Mouse (Mus musculus) layer of hippocampus, adult 9-10 months (tissue): Measurements from ENCODE around the gene Gla.

Experiments
- DNase-seq: peaks from one replicate; pipeline ENCODE4 v3.0.0; 2022; ENCODE audit warnings: low spot score

The Gla gene

GRCm38 (mm10) chrX:134600659-134601379, at the start of gene Gla, which contains the start of gene Hnrnph2:
TSS of gene Gla (minus strand) at chrX:134601125.
TSS of gene Hnrnph2 (plus strand) at chrX:134601179.
- DNase-seq = peak; percentile 88

- DNase-seq = peak; percentile 66
These were observed 47.2 kb upstream of the Gla start for GRCm38 (mm10) chrX:134648031-134648692.

- DNase-seq = no peak
These were observed 46.5 kb upstream of the Gla start for GRCm38 (mm10) chrX:134647421-134647820.

- DNase-seq = no peak
These were observed 45.4 kb upstream of the Gla start for GRCm38 (mm10) chrX:134646338-134646737.

- DNase-seq = no peak
These were observed 40.3 kb upstream of the Gla start for GRCm38 (mm10) chrX:134641000-134641760.

DNA sequence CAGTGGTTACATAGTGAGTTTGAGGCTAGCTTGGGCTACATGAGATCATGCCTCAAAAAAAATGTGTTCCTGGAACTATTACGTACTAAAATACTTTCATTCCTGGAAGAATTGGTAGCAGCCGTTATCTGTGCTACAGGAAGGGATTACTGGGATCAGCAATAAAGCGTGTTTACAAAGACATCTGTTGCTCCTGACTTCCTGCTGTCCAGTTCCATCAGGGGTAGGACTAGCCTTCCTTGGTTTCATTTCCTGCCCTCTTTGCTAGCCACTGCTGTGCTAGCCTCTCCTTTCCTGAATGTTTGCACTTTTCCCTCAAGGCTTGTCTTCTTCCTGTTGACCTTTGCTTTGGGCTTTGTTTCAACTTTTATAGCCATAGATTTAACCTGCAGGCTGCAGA, 34.9 kb upstream of the Gla start:
- DNase-seq = no peak

- no peak for DNase-seq
These were observed 34.2 kb upstream of the Gla start for GRCm38 (mm10) chrX:134635111-134635510.

DNA sequence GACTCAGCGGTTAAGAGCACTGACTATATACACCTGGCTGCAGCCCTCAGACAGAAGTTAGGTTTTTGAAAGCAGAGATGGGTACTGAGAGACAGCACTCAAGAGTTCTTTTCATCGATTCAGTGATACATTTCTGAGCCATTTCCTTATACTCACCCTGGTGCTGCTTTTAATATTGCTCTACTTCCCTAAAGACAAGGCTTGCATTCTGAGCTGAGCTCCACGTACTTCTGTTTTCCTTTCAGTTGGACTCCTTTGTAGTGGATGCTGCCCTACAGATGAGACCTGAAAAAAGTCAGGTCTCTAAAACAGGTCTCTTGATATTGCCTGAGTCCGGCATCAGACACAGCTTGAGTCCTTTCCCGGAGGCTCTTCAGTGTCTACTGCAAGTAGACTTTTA, 31.8 kb upstream of the Gla start:
- DNase-seq = no peak

DNA sequence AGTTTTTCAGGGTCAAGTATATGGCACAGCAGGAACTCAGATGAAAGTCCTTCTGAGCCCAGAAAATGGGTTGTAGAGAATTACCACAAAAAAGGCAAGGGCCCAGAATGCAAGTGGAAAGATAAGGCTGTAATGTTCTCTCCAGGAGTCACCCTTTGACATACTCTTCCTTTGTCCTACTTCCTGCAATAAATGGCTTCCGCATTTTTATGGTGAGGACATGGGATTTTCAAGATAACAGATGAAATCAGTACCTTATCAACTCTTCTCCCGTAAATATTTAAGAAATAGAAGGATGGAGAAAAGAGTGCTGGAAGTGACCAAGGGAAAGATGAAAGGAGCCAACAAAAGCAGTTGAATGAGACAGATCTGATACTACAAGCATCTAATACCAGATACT, 27.3 kb upstream of the Gla start:
- no peak for DNase-seq

DNA sequence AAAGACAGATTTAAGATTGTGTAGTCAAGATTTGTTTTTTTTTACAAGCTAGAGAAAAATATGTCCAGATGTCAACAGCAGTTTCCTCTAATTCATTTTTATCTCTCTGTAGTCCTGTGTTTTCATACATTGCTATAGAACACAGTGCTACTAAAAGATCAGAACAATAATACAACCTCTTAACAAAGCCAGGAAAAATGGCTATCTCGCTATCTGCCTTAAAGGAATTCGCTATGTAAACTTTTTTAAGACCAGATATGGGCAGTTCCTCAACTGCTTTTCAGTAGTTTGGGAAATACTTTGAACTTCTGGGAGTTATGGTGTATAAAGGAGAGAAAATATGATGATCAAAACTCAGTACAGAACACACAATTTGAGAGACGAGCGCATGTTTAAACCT, 22.4 kb upstream of the Gla start:
- no peak for DNase-seq

GRCm38 (mm10) chrX:134621685-134622084, 20.8 kb upstream of the Gla start:
- no peak for DNase-seq

- DNase-seq = no peak
These were observed 19.4 kb upstream of the Gla start for GRCm38 (mm10) chrX:134620254-134620865.

- no peak for DNase-seq
These were observed 18.8 kb upstream of the Gla start for GRCm38 (mm10) chrX:134619695-134620094.

DNA sequence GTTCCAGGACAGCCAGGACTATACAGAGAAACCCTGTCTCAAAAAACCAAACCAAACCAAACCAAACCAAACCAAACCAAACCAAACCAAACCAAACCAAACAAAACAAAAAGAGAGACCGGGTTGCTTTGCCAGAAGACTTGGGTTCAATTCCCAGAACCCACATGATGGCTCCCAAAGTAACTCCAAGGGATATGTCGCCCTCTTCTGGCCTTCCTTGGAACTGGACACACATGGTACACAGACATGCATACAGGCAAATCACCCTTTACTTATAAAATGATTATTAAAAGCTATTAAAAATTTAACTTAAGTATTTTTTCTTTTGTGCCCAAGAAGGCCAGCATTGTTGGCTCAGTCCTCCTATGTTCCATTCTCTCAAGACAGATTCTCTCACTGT, 13.4 kb upstream of the Gla start:
- no peak for DNase-seq

DNA sequence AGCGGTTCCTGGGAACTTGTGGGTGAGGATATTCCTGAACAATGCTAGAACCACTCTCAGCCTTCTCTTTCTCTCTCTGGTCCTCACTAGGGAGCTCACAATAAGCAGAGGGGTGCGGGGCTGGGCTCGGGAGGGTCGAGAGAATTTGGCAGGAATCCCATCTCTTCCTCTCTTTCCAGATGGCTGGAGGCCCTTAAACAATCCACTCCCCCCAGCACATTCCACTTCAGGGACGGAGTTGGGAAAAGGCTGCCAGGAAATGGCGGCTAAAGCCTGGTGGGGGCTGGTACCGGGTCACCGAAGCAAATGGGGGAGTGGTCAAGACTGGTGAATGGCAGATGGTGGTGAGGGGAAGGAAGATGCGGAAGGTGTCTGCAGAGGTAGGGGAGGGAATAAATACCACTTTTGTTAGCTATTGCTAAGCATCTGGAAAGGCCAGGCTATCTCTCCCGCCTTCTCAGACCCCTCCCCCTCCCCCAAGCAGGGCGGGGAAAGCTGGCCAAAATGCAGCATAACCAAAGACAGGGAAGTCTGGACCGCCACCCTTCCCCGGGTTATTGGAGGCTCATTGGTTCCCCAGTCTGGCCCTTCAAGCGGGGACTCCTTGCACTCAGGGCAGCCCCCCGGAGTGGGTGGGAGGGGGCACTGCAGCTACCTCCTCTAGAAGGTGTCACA, 11.5 kb upstream of the Gla start:
- no peak for DNase-seq

- DNase-seq = no peak
These were observed 10.1 kb upstream of the Gla start for GRCm38 (mm10) chrX:134610984-134611383.

GRCm38 (mm10) chrX:134609472-134609871, 8.5 kb upstream of the Gla start:
- DNase-seq = no peak

DNA sequence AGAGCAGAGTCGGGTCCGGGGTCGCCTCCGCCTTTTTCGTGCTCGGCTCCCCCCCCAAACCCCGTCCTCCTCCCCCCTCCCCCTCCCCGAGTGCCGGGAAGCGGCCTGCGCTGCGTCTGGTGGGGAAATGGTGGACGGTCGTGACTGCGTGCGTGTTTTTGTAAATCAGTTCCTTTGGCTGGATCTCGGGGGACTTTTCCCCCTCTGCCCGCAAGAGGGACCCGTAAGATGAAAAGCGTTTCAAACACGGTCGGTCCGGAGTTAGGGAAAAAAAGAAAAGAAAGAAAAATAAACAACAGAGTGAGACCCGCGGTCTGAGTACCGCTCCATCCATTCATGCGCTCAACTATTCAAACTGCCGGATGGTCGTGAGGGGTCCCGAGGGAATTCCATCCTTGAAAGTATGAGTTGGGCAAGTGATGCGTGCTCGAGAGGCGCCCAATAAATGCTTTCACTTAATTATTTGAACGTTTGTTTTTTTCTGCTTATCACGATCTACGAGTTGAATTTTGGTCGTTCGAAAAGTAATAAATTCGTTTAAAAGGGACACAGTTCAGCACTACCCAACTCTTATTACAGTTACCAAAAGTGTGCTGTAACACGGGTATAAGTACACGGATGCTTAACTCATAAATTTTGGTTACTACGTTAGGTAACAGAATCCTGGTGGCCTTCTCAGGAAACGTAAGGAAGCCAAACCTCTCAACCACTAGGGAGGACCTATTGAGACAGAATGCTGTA, 625 bp upstream of the Gla start:
- DNase-seq = no peak

GRCm38 (mm10) chrX:134599922-134600565, 881 bp downstream of the Gla start:
- DNase-seq = no peak

DNA sequence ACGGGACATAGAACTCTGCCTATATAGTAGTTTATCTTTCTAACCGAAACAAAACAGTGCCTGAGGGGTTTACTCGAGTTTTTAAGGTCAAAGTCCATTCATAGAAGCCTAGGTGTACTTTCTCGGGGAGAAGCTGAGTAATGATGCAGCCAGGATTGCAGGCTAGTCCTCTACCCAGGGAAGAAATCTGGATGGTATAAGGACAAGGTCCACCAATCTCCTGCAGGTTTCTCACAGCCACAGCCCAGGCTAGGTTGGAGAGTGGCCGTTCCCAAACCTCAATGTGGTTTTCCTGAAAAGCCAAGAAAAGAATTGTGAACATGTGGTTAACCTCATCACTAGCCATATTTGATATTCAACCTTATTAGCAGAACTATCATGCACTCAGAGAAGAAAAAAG, 11.1 kb downstream of the Gla start:
- DNase-seq = no peak

- no peak for DNase-seq
These were observed 11.9 kb downstream of the Gla start for GRCm38 (mm10) chrX:134588997-134589396.
